Mouse (Mus musculus): Measurements from ENCODE around the gene Pank2.
"Not testable (repeated sequence)": the region's sequence is repeated elsewhere in the genome, so short reads cannot be mapped to it uniquely, and the experiment has no call there.

The Pank2 gene

DNA sequence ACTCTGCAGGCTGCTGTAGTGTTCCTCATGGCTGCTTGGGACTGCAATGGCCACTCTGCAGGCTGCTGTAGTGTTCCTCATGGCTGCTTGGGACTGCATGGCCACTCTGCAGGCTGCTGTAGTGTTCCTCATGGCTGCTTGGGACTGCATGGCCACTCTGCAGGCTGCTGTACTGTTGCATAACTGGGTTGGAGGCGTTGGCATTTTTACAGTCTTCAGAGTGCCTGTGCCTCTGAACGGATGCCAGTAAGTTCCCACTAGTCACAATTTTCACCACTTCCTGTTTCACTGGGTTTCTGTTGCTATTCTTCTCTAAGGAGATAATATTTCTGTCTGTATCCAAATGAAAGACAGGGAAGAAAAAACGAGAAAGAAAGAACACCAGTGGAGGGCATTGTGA lies 58.9 kb downstream of the Pank2 start:
- in situ Hi-C loops (cut with MboI, MseI): not testable (repeated sequence)

DNA sequence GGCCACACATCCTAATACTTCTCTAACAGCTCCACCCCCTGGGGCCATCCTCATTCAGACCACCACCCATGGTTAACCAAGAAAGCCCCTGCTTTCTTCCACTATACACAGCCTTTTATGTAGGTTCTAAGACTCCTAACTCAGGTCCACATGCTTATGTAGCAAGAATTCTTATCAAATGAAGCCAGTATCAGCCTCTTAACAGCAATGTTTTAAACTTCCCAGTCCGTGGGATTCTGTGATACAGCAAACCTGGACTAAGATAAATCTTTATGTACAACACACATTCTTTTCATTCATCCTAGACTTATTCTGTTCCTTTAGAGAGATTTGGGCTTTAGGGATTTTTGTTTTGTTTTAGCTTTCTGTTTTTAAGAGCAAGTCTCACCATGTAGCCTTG lies 61.4 kb downstream of the Pank2 start:
- in situ Hi-C loops (cut with MboI, MseI): no loop called here

DNA sequence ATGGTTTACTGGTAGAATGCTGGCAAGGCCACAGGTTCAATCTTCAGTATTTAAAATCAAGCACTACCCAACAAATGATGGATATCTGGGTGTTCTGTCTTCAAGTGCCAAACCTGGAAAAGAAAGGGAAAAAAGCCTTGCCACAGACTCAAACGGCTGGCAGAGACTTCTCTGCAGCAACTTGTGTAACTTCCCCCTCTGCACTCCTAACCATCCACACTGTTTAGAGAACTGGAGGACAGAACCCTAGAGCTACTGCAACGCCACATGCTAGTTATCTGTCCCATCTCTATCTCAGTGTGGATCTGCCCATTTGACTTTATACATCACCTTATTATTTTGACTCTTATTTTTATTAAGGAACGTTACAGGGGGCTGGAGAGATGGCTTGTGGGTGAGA lies 63.7 kb downstream of the Pank2 start:
- in situ Hi-C loops (cut with MboI, MseI): no loop called here

DNA sequence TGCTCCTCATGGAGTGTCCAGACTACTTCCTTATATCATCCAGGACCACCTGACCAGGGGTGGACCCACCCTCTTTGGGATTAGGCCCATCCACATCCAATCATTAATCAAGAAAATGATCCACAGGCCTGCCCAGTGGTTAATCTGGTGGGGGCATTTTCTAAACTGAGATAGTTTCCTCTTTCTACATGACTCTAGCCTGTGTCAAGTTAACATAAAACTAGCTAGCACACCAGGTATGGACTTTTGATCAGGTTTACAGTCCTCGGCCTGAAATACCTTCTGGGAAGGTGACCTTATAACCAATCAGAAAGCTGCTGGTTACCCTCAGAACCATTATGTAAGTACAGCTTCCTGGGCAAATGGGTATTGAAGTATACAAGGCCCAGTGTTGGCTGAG lies 66.7 kb downstream of the Pank2 start:
- in situ Hi-C loops (cut with MboI, MseI): no loop called here

DNA sequence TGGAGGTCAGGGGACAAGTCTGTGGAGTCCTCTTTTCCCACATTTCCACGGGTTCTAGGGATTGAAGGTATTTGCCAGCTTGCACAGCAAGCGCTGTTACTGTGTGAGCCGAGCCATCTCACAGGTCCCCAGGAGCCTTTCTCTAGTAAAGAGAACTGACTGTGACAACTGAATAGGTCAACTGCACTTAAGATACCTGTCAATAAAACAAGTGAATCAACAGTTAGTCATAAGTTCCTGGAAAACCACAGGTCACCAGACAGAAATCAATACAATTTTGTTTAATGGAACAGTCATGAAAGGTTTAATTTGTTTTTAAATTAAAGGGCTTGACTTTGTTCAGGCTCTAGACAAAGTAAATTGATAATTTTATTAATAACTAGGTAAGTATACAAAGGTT lies 68.3 kb downstream of the Pank2 start:
- in situ Hi-C loops (cut with MboI, MseI): no loop called here

DNA sequence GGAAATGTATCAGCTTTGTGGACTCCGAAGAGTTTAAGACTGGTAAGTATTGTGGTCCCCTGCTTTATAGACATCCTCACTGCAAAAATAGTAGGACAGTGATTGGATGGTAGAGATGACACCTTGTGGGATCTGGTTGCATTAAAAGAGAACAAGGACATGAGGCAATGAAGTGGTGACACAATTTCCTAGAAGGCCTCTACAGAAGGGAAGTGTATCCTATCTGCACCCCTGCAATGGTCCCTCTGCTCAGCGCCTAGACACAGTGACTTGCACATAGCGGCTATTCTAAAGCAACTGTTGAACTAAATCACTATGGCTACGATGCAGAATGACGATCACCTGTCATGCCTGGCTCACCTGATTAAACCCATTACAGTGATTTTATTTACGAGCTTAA lies 75.3 kb downstream of the Pank2 start:
- in situ Hi-C loops (cut with MboI, MseI): no loop called here

DNA sequence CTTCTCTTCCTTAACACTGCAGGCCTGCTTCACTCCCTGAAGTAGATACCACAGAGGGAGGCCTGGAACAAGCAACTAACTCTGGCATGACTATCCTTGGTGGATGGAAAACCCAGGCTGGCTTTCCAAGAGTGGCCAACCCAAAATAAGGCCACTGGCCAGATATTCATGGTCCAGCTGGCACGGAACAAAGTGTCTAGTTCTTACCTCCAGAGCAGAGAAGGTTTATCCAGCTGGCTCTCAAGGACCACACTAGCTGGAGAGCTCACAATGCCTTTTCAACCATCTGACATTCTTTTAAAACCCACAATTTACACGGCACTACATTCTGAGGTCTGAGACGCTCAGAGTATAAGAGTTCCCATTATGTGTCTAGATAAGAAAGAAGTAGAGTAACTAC lies 82.2 kb downstream of the Pank2 start:
- in situ Hi-C loops (cut with MboI, MseI): no loop called here

DNA sequence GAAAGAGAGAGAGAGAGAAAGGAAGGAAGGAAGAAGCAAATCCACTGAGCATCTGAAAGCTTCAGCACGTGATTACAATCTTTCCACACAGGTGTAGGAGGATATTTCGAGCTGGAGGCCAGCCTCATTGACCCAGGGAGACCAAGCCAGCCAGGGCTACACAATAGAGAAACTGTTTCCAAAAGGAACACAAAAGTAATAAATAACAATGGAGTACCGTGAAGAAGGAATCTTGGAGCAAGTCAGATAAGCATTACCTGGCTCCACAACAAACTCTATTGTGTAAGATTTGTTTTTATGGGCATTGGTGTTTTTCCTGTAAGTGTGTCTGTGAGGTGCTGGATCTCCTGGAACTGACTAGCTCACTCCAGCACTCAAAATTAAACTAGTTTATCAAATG lies 83.3 kb downstream of the Pank2 start:
- in situ Hi-C loops (cut with MboI, MseI): no loop called here
